Mouse (Mus musculus) heart, postnatal 0 days (tissue): ENCODE measurements around the gene Tmem104.

Experiments used
- CTCF ChIP-seq: IDR thresholded peaks from 2 replicates; pipeline ENCODE4 v1.5.1; 2016; ENCODE audit warnings: antibody characterized with exemption, control low read depth, low read depth
- EP300 ChIP-seq: IDR thresholded peaks from 2 replicates; pipeline ENCODE4 v1.6.1; 2016; ENCODE audit warnings: antibody characterized with exemption, low read depth

DNA sequence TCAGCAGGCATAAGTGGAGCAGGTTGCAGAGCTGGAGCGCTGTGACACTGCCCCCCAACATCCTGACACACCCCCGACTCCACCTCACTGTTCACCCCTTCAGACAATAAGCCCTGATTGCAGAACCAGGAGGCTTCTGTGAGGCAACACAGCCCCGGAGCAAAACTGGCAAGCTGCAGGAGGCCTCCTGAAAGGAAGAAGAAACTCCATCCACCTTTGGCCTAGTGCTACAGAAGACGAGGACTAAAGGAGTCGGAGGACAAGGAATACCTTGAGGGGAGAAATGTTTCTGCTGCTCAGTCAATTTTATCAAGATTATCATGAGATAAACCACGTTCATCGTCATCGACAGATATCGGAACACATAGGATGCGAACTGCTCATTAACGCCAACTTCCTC lies 108.7 kb downstream of the Tmem104 start:
- no peak for TF ChIP-seq EP300
- no peak for TF ChIP-seq CTCF
